Mouse (Mus musculus) brown adipose tissue, adult 24 weeks (tissue): Measurements from ENCODE around the gene Hsd17b3. TPM values are rescaled to one million over a fixed set of nuclear protein-coding genes. Genes with fewer than 3 reads are reported as not detected.

Experiments used
- H3K27ac ChIP-seq: fragments of 200-500 bp; replicated peaks from 2 replicates; pipeline ENCODE4 v1.5.1; 2012; ENCODE audit warnings: low read depth, mild to moderate bottlenecking, low read length
- H3K4me1 ChIP-seq: fragments of 200-500 bp; 2 replicates; pipeline ENCODE4 v1.6.1; 2012; ENCODE audit warnings: low read length, mixed read lengths; ENCODE audit not compliant: control insufficient read depth, insufficient read depth, insufficient read length
- H3K4me3 ChIP-seq: fragments of 200-500 bp; 2 replicates; pipeline ENCODE4 v1.5.1; 2012; ENCODE audit warnings: low read depth, mild to moderate bottlenecking, low read length, moderate library complexity; ENCODE audit not compliant: insufficient read depth
- polyA plus RNA-seq: library from polyadenylated mRNA; stranded (reverse); fragments of >200 nt; gene quantifications from 2 replicates; pipeline ENCODE4 v1.2.4, GENCODE M21; 2012; ENCODE audit not compliant: missing spikeins, insufficient read depth, insufficient read length

The Hsd17b3 gene
- not detected in 2 replicates for polyA plus RNA-seq

GRCm38 (mm10) chr13:64089130-64089529, at the start of gene Hsd17b3:
Hsd17b3 (minus strand) TSS chr13:64089230.
- Histone ChIP-seq H3K4me1 (no peaks in the 10 kb centered on the region), H3K27ac (no peak within 1 kb of the TSS), H3K4me3 (no peak within 1 kb of the TSS)

GRCm38 (mm10) chr13:64129616-64130375, 40.8 kb upstream of the Hsd17b3 start:
- Histone ChIP-seq H3K4me3 (peak overlapping the region; percentile 94), H3K4me1 (no peaks in the 10 kb centered on the region), H3K27ac (peak overlapping the region; percentile 80)

- Histone ChIP-seq H3K27ac (peak within 1 kb of the TSS; percentile 80), H3K4me1 (no peaks in the 10 kb centered on the region), H3K4me3 (peak within 1 kb of the TSS; percentile 94)
Measured at GRCm38 (mm10) chr13:64128858-64129615, 40.0 kb upstream of the Hsd17b3 start, which contains the start of gene Slc35d2. Slc35d2 (minus strand) TSS chr13:64129368.

- no peaks in the 10 kb centered on the region for H3K4me1 ChIP-seq
- H3K4me3 ChIP-seq: no peak overlapping the region
- H3K27ac ChIP-seq: no peak overlapping the region
Measured at GRCm38 (mm10) chr13:64126316-64126715, 37.3 kb upstream of the Hsd17b3 start.

GRCm38 (mm10) chr13:64124886-64125285, 35.9 kb upstream of the Hsd17b3 start:
- no peaks in the 10 kb centered on the region for H3K4me1 ChIP-seq

GRCm38 (mm10) chr13:64123491-64124188, 34.6 kb upstream of the Hsd17b3 start:
- Histone ChIP-seq H3K4me3 (no peak overlapping the region), H3K27ac (no peak overlapping the region), H3K4me1 (no peaks in the 10 kb centered on the region)

More at GRCm38 (mm10) chr13:64124886-64125285, 35.9 kb upstream of the Hsd17b3 start:
- H3K4me3 ChIP-seq: no peak overlapping the region
- no peak overlapping the region for H3K27ac ChIP-seq

- no peaks in the 10 kb centered on the region for H3K4me1 ChIP-seq
- H3K27ac ChIP-seq: no peak overlapping the region
- no peak overlapping the region for H3K4me3 ChIP-seq
Measured at GRCm38 (mm10) chr13:64120760-64121159, 31.7 kb upstream of the Hsd17b3 start.

- Histone ChIP-seq H3K4me1 (no peaks in the 10 kb centered on the region), H3K4me3 (no peak overlapping the region), H3K27ac (no peak overlapping the region)
Measured at GRCm38 (mm10) chr13:64117442-64117841, 28.4 kb upstream of the Hsd17b3 start.

- Histone ChIP-seq H3K4me1 (no peaks in the 10 kb centered on the region), H3K4me3 (no peak overlapping the region), H3K27ac (no peak overlapping the region)
Measured at GRCm38 (mm10) chr13:64110421-64110820, 21.4 kb upstream of the Hsd17b3 start.

GRCm38 (mm10) chr13:64108381-64108850, 19.4 kb upstream of the Hsd17b3 start:
- Histone ChIP-seq H3K4me1 (no peaks in the 10 kb centered on the region), H3K4me3 (no peak overlapping the region), H3K27ac (no peak overlapping the region)

GRCm38 (mm10) chr13:64107535-64107934, 18.5 kb upstream of the Hsd17b3 start:
- H3K27ac ChIP-seq: no peak overlapping the region
- H3K4me3 ChIP-seq: no peak overlapping the region
- no peaks in the 10 kb centered on the region for H3K4me1 ChIP-seq

GRCm38 (mm10) chr13:64107105-64107504, 18.1 kb upstream of the Hsd17b3 start:
- Histone ChIP-seq H3K27ac (no peak overlapping the region), H3K4me1 (no peaks in the 10 kb centered on the region), H3K4me3 (no peak overlapping the region)

GRCm38 (mm10) chr13:64105690-64106089, 16.7 kb upstream of the Hsd17b3 start:
- H3K4me3 ChIP-seq: no peak overlapping the region
- H3K4me1 ChIP-seq: no peaks in the 10 kb centered on the region
- no peak overlapping the region for H3K27ac ChIP-seq

- Histone ChIP-seq H3K4me3 (no peak overlapping the region), H3K4me1 (no peaks in the 10 kb centered on the region), H3K27ac (no peak overlapping the region)
Measured at GRCm38 (mm10) chr13:64100186-64100585, 11.2 kb upstream of the Hsd17b3 start.

- Histone ChIP-seq H3K4me3 (no peak overlapping the region), H3K4me1 (no peaks in the 10 kb centered on the region), H3K27ac (no peak overlapping the region)
Measured at GRCm38 (mm10) chr13:64098992-64099391, 10.0 kb upstream of the Hsd17b3 start.
